Mouse (Mus musculus) embryonic fibroblast, embryonic 13.5 days (primary cell): Measurements from ENCODE around the gene Olfr770. TPM values are rescaled to one million over a fixed set of nuclear protein-coding genes. Genes with fewer than 3 reads are reported as not detected.
"Not testable (repeated sequence)": the region's sequence is repeated elsewhere in the genome, so short reads cannot be mapped to it uniquely, and the experiment has no call there.

Experiments
- H3K27ac ChIP-seq: 2 replicates; pipeline ENCODE4 v1.5.1; 2012; ENCODE audit warnings: low read length, control low read depth, inconsistent platforms; ENCODE audit not compliant: insufficient read depth
- H3K4me1 ChIP-seq: 2 replicates; pipeline ENCODE4 v1.6.1; 2011; ENCODE audit warnings: low read length; ENCODE audit not compliant: control insufficient read depth, insufficient read depth
- H3K4me3 ChIP-seq: 2 replicates; pipeline ENCODE4 v1.5.1; 2011; ENCODE audit warnings: mild to moderate bottlenecking, control low read depth, low read length; ENCODE audit not compliant: insufficient read depth
- CTCF ChIP-seq: IDR thresholded peaks from 2 replicates; pipeline ENCODE4 v1.5.1; 2011; ENCODE audit warnings: mild to moderate bottlenecking, control low read depth, low read length, moderate library complexity, borderline replicate concordance; ENCODE audit not compliant: insufficient read depth
- POLR2A ChIP-seq: IDR thresholded peaks from 2 replicates; pipeline ENCODE4 v1.6.1; 2011; ENCODE audit warnings: low read depth, mild to moderate bottlenecking, control low read depth, low read length, moderate library complexity
- polyA plus RNA-seq: library from polyadenylated mRNA; stranded (reverse); fragments of >200 nt; gene quantifications from 2 replicates; pipeline ENCODE4 v1.2.4, GENCODE M21; 2011; ENCODE audit warnings: low read depth; ENCODE audit not compliant: missing spikeins, insufficient read length

Olfr770 gene
- not detected in 2 replicates for polyA plus RNA-seq

DNA sequence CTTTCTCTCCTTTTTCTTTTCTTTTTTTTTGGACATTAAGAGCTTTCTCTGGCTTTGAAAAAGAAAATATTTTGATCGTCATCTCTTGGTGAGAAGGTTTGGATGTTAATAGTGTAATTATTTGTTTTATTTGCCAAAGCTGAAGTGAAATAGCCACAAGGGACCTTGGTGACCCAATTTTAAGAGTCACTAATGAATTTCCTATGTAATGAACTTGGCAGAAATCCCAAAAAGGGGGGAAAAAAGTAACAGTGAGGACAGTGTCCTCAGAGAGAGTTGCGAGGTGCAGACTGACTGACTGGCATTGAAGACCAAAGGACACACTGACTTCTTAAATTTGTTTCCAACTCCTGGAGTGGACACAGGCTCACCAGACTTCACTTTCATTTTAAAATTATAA, at the start of gene Olfr770:
Gene Olfr770 (minus strand): TSS at position 101 of the 400 bp plus-strand sequence.
- Histone ChIP-seq H3K4me3 (no peak within 1 kb of the TSS), H3K27ac (no peak within 1 kb of the TSS), H3K4me1 (no peaks in the 10 kb centered on the region)
- TF ChIP-seq CTCF: no peak
- TF ChIP-seq POLR2A: no peak

DNA sequence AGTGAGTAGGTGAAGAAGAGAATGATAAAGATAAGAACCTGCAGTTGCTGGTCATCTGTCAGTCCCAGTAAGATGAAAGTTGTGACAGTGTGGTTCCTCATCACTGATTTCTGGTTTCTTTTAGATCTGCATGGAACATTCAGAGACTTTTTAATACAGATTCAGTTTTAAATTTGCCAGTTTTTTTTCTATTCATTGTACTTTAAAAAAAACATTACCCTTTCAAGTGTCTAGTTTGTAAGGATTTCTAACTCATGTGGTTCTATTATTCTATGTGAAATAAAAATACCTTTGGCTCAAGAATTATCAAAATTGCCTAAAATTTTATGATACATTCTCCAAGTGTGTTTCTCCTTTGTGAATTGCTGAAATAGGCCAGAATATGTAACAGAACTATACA, 48.5 kb upstream of the Olfr770 start, which contains the start of gene Olfr773:
Gene Olfr773 (minus strand): TSS at position 101 of the 400 bp plus-strand sequence.
- H3K4me3 ChIP-seq, H3K27ac ChIP-seq, H3K4me1 ChIP-seq: not testable (repeated sequence)

DNA sequence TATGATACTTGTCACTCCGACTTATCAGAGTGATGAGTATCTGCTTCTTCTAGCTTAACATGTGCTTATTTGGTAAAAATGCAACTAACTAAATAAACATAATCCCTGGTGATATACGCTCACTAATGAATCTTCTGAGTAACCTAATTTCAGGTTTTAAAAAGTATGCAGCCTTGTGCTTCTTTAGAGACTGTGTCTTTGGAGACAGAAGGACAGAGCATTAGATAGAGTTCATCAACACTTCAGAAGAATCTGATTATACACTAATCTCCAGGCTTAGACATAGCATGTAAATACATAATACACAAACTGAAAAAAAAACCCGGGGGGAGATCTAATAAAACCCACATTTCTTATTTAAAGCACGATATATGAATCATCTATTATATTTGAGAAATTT, 39.0 kb upstream of the Olfr770 start, which contains the start of gene Olfr772:
Gene Olfr772 (minus strand): TSS at position 101 of the 400 bp plus-strand sequence.
- H3K4me1 ChIP-seq, H3K27ac ChIP-seq, H3K4me3 ChIP-seq: not testable (repeated sequence)

DNA sequence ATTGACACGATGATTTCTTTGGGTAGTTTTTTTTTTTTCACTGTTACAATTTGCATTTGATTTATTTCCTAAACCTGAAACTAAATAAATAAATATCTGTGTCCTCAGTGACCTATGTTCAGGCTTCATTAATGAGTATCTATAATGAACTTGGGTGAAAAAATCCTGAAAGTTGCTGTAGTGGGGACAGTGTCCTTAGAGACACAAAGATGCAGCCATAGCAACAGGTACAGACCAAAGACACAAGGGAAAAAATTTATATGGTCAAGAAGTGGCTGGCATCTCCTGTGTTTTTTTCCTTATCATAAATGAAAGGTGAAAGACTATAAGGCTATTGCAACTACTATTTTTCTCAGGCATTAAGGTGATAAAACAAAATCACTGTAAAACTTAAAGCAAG, 25.9 kb upstream of the Olfr770 start, which contains the start of gene Olfr771:
Gene Olfr771 (minus strand): TSS at position 101 of the 400 bp plus-strand sequence.
- no peaks in the 10 kb centered on the region for H3K4me1 ChIP-seq
- H3K27ac ChIP-seq: no peak within 1 kb of the TSS
- TF ChIP-seq POLR2A: no peak
- TF ChIP-seq CTCF: no peak
- no peak within 1 kb of the TSS for H3K4me3 ChIP-seq

DNA sequence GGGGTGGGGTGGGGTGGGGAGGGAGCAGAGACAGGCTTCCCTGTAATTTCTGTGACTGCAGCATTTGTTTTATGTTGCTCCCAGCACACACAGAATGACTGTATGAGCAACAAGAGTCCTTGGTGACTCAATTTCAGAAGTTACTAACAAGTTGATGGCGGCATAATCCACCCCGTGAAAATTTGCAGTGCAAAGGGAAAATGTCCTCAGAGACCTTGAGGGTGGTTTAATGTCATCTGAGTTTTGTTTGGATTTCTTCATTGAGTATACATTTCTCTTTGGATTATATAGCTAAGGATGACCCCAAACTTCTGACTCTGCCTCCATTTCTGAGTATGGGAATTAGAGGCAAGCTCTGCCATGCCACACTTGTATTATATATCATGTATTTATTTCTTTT, 21.0 kb downstream of the Olfr770 start, which contains the start of gene Olfr769:
Gene Olfr769 (minus strand): TSS at position 101 of the 400 bp plus-strand sequence.
- no peak for TF ChIP-seq CTCF
- TF ChIP-seq POLR2A: no peak
- Histone ChIP-seq H3K27ac (no peak within 1 kb of the TSS), H3K4me1 (no peaks in the 10 kb centered on the region), H3K4me3 (no peak within 1 kb of the TSS)

DNA sequence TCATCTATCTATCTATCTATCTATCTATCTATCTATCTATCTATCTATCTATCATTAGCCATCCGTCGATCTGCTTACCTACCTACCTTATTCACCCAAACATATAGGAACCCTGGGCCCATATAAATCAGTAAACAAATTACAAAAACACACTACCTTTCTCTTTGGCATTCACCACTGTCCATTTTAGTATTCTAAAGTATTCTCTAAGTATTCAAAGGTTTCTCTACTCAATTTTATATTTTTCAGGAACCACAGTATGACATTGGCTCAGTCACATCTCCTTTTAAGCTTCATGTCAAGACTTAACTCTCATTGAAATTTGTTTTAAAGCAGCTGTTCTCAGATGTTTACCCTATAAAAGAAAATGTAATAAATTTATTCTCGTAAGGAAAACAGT, 23.7 kb downstream of the Olfr770 start:
- TF ChIP-seq POLR2A (no peak), CTCF (no peak)
- Histone ChIP-seq H3K4me1 (no peaks in the 10 kb centered on the region), H3K27ac (no peak overlapping the region), H3K4me3 (no peak overlapping the region)

DNA sequence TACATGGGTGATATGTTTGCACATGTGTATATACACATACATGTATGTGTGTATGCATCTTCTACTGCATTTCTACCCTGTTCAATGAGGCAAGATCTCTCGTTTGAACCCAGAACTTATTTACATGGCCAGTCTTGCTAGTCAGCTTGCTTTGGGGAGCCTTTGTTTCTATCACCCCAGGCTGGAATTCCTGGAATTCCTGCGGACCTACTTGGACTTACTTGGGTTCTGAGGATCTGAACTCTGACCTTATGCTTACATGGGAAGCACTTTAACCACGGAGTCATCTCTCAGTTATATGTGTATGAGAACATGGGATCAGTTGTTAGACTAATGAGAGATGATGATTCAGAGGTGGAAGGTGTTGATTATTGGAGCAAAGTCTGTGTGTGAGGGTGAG, 37.6 kb downstream of the Olfr770 start:
- Histone ChIP-seq H3K27ac (no peak overlapping the region), H3K4me1 (no peaks in the 10 kb centered on the region), H3K4me3 (no peak overlapping the region)
- TF ChIP-seq CTCF (no peak), POLR2A (no peak)

DNA sequence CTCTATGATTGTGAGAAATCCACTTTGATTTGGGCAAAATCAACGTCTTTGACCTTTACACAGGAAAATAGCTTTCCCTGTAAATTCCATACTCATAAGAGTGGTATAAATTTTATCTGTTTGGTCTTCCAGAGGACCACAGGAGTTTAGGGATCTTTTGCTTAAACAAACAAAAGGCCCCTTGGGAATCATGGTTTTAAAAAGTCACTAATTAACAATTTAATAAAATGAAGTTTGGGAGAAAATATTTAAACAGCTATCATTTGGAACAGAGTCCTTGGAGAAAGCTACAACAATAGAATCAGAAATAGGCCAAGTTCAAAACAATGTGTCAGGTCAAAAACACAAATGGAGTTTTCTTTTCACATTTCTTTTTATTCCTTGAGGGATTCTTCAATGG, 39.5 kb downstream of the Olfr770 start, which contains the start of gene Olfr768:
Gene Olfr768 (minus strand): TSS at position 101 of the 400 bp plus-strand sequence.
- no peaks in the 10 kb centered on the region for H3K4me1 ChIP-seq
- H3K27ac ChIP-seq: no peak within 1 kb of the TSS
- TF ChIP-seq CTCF: no peak
- no peak for TF ChIP-seq POLR2A
- H3K4me3 ChIP-seq: no peak within 1 kb of the TSS

DNA sequence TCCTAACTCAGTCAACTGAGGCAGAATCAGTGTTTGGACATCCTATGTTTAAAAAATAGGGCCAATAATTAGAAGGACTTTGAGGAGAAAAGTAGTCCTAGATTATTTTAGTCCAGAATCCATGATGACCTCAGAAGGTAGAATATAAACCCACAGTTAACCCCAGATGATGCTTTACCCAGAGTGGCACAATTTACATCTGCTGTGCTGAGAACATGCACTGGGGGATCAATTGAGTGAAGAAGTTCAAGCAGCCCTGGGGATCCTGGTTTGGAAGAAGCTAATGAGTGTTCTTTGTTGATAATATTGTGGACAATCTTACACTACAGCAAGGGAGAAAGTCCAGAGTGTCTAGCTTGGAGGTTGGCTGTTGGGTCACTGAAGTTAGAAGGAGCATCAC, 56.0 kb downstream of the Olfr770 start, which contains the start of gene Olfr767:
Gene Olfr767 (minus strand): TSS at position 101 of the 400 bp plus-strand sequence.
- H3K4me3 ChIP-seq, H3K4me1 ChIP-seq, H3K27ac ChIP-seq: not testable (repeated sequence)

Other genes starting within 250 kb of the Olfr770 start
- gene Gdf11, start 247.3 kb downstream of the Olfr770 start, polyA plus RNA-seq: 16.3 and 19.4 TPM in 2 replicates
- 686 and 779 TPM in 2 replicates for gene Cd63, start 238.0 kb downstream of the Olfr770 start, polyA plus RNA-seq
- gene Rdh5, start 216.1 kb downstream of the Olfr770 start, polyA plus RNA-seq: 5.5 and 7.7 TPM in 2 replicates
- 80.5 and 91.4 TPM in 2 replicates for gene Bloc1s1, start 215.0 kb downstream of the Olfr770 start, polyA plus RNA-seq
- 16.9 and 22.1 TPM in 2 replicates for gene Itga7, start 205.2 kb downstream of the Olfr770 start, polyA plus RNA-seq
- not detected in 2 replicates for gene Mettl7b, start 178.0 kb downstream of the Olfr770 start, polyA plus RNA-seq
- not detected in 2 replicates for gene Olfr9, start 149.6 kb downstream of the Olfr770 start, polyA plus RNA-seq
- not detected in 2 replicates for gene Olfr763, start 128.2 kb downstream of the Olfr770 start, polyA plus RNA-seq
- not detected in 2 replicates for gene Olfr764-ps1, start 99.1 kb downstream of the Olfr770 start, polyA plus RNA-seq
- gene Olfr765, start 89.0 kb downstream of the Olfr770 start, polyA plus RNA-seq: not detected in 2 replicates
- not detected in 2 replicates for gene Olfr766-ps1, start 70.0 kb downstream of the Olfr770 start, polyA plus RNA-seq
- gene Olfr767, start 56.1 kb downstream of the Olfr770 start, polyA plus RNA-seq: not detected in 2 replicates
- not detected in 2 replicates for gene Olfr768, start 39.6 kb downstream of the Olfr770 start, polyA plus RNA-seq
- not detected in 2 replicates for gene Olfr769, start 21.1 kb downstream of the Olfr770 start, polyA plus RNA-seq
- not detected in 2 replicates for gene Olfr771, start 25.8 kb upstream of the Olfr770 start, polyA plus RNA-seq
- not detected in 2 replicates for gene Olfr772, start 38.9 kb upstream of the Olfr770 start, polyA plus RNA-seq
- gene Olfr773, start 48.4 kb upstream of the Olfr770 start, polyA plus RNA-seq: not detected in 2 replicates
- not detected in 2 replicates for gene Olfr774, start 97.2 kb upstream of the Olfr770 start, polyA plus RNA-seq
- gene Olfr775, start 109.4 kb upstream of the Olfr770 start, polyA plus RNA-seq: not detected in 2 replicates
- not detected in 2 replicates for gene Olfr776, start 120.1 kb upstream of the Olfr770 start, polyA plus RNA-seq
- not detected in 2 replicates for gene Olfr777, start 132.5 kb upstream of the Olfr770 start, polyA plus RNA-seq
- gene Olfr780, start 179.1 kb upstream of the Olfr770 start, polyA plus RNA-seq: not detected in 2 replicates
- not detected in 2 replicates for gene Olfr781, start 189.9 kb upstream of the Olfr770 start, polyA plus RNA-seq
- not detected in 2 replicates for gene Olfr782, start 209.9 kb upstream of the Olfr770 start, polyA plus RNA-seq
- gene Olfr784, start 245.1 kb upstream of the Olfr770 start, polyA plus RNA-seq: not detected in 2 replicates